Mouse (Mus musculus) kidney, adult 8-10 months (tissue): ENCODE measurements around the gene Arhgap45.
"Not testable (repeated sequence)": the region's sequence is repeated elsewhere in the genome, so short reads cannot be mapped to it uniquely, and the experiment has no call there.

ENCODE experiments used
- DNase-seq, 2 experiments: peaks; one replicate each; pipeline ENCODE4 v3.0.0; 2022

The Arhgap45 gene

DNA sequence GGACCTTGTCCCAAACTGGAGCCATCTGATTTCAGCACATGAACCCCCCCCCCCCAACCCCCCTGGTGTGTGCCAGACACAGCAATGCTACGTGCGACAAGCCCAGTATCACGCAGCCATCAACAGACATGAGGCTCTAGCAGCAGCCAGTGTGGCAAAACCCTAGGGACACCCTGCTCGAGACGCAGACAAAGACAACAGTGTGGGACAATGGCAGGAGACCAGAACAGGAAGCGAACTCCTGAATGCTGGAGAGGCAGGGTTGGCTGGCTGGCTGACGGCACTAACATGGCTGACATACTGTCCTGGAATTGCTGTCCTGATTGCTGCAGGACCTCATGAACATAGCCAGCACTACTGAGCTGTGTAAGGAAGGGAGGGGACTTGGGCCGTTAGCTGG lies 18.7 kb downstream of the Arhgap45 start:
- no peak for DNase-seq

DNA sequence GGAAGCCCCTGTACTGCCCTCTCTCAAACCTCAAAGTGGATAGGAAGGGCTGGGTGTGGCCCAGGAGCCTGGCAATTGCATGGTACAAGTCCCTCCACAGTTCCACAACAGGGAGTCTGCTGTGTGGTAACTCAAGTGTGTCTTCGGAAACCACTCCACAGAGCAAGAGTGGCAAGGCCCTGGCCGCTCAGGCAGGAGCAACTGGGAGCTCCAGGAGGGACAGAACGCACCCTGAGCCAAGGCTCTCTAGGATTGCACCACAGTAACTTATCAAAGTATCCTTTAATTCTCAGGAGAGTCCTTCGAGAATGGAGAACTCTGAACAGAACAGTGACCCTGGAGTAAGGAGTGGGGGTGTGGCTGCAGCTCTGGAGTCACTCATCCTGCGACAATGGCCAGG lies 19.2 kb downstream of the Arhgap45 start:
- no peak for DNase-seq

DNA sequence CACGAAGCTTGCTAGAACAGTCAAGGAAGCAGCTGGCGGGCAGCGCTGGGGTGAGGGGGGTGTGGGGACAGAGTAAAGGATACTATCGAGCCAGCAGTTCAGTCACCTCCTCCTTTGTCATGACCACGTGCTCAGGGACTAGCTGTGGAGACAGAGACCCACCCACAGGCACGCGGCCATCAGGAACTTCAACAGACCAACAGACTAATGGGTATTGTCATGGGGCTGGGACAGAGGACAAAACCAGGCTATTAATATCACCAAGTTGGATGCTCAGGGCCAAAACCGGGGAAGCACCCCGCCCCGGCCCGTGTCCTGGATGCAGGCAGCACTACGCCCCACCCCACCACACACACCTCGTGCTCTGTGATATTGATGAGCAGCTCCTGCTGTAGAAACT lies 20.4 kb downstream of the Arhgap45 start:
- DNase-seq = no peak

DNA sequence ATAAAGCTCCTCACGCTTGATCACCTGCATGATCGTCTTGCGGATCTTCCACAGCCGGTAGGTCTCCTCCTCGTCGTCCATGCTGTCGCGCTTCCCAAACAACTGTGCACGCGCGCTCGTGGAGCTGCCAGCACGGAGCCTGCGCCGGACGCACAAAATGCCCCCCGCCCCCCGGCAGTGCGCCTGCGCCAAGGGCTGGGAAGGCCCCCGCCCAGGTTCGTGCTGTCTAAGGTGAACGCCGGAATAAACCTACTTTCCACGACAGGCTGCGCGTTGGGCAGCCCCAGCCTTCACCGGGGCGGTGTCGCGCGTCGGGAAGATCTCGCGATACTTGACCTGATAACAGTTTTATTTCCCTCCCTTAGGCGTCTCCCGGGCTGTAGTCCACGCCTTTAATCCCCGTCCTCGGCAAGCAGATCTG lies 23.1 kb downstream of the Arhgap45 start, which contains the start of gene Polr2e:
Gene Polr2e (minus strand): TSS at position 237 of the 421 bp plus-strand sequence.
- peak; percentile 97 to 98 for DNase-seq

DNA sequence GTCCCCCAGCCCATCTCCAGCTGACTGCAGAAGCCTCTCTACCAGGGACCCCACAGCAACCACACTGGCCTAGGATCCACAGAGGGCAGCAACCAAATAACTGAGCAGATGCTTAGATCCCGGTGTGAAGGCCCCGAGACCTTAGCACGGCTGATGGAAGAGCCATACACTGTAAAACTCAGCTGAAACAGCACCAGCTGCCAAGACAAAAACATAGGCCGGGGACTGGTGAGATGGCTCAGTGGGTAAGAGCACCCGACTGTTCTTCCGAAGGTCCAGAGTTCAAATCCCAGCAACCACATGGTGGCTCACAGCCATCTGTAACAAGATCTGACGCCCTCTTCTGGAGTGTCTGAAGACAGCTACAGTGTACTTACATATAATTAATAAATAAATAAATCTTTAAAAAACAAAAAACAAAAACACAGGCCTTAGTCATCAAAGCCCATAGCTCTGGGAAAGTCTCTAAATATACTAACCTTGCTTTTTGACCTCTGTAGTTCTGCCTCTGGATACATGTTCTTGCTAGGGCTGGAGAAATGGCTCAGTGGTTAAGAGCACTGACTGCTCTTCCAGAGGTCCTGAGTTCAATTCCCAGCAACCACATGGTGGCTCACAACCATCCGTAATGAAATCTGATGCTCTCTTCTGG lies 25.1 kb downstream of the Arhgap45 start:
- not testable (repeated sequence) for DNase-seq

DNA sequence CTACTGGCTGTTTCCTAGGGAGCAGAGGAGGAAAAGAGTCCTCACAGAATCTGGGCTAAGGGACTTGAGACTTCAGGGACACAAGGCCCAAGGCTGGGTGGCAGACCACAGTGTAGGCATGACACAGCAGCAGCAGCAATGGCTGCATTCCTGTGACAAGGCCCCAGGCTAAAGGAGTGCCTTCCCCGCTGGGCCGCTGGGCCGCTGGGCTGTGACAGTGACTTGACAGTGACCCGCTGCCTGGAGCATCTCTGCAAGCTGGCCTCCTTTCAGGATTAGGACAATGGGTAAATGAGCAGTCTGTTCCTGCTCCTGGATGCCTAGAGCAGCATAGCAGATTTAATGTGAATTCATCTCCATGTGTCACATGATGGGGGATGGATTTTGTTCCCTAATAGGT lies 27.6 kb downstream of the Arhgap45 start:
- DNase-seq = no peak

DNA sequence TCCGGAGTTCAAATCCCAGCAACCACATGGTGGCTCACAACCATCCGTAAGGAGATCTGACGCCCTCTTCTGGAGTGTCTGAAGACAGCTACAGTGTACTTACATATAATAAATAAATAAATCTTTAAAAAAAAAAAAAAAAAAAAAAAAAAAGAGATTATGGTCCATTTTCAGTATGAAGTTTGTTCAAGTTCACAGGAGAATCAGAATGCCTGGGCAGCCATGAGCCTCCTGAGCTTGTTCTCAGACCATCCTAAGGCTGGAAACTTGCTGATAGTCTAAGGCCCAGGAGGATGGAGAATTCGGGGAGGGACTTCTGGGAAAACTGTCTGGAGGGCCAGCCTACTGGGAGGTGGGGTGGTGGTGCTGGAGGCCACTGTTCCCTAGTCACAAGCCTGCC lies 28.9 kb downstream of the Arhgap45 start:
- not testable (repeated sequence) for DNase-seq

DNA sequence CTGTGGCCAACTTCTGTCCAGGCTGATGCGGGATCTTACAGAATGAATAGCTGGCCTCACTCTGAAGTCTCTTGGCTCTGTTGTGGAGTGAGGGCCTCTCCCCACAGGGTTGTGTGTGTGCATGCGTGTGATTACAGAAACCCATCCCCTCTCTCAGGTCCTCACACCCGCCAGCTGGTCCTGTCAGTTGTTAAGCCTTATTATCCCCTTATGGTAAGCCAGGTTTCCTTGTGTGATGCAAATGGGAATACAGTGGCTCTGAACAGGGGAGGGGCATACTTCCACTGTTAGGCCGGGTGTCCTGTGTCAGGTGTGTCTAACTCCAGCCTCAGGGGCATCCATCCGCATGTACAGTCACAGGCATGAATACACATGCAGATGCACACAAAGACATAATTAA lies 29.3 kb downstream of the Arhgap45 start:
- no peak for DNase-seq

DNA sequence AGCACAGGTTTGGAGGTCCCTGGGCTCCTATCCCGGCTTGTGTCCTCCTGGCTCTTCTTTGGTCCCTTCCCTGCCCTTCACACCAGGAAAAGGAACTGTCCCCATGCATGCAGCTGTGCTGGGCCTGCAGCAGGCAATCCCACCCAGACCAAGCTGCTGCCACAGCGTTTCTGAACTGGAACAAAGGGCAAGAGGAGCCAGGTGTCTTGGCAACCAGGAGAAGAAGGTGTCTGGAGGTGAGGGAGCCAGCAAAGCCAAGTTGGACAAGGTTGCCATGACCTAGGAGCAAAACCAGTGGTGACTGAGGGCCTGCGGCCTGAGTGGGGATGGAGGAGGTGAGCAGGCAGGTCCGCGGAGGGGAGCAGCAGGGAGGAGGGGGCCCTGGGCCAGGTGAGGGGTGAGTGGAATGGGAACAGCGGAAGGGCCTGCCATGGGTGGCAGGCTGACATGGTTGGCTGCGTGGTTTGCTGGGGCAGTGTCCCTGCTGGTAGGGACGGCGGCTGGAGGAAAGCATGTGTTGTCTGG lies 30.6 kb downstream of the Arhgap45 start, which contains the start of gene Gpx4:
Gene Gpx4 (plus strand): TSS at position 126 of the 525 bp plus-strand sequence.
- DNase-seq = no peak

DNA sequence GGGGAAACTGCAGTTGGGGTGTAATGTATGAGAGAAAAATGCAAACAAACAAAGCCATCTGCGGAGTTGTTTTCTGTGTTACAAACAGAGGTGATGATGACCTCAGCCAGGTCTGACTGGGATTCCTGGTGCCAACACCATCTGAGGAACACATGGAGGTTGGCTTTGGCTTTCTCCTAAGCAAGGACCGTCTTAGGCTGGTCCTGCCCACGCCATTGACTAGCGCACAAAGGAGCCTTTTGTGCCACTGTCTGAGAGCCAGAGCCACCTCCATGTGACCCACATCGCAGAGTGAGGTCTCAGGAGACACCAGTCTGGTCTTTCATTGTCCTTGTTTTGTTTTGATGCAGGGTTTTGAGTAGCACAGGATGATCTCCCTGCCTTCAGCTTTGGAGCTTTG lies 31.9 kb downstream of the Arhgap45 start:
- DNase-seq = no peak

DNA sequence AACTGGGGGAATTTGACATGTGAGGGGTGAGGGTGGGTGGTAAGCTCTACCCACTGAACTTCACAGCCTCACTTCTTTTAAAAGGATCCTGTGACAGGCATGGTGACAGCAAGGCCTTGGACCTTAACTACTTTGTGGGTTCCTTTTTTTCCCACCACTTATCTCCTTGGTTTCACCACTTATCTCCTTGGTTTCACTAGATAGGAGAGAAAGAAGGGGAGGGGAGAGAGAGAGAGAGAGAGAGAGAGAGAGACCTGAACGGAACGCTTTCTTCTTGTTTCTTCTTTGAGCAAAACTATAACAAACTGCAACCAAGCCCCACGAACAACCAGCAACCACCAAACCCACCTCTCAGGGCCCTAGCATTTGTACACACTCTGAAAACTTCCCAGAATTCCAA lies 32.4 kb downstream of the Arhgap45 start:
- DNase-seq = no peak

DNA sequence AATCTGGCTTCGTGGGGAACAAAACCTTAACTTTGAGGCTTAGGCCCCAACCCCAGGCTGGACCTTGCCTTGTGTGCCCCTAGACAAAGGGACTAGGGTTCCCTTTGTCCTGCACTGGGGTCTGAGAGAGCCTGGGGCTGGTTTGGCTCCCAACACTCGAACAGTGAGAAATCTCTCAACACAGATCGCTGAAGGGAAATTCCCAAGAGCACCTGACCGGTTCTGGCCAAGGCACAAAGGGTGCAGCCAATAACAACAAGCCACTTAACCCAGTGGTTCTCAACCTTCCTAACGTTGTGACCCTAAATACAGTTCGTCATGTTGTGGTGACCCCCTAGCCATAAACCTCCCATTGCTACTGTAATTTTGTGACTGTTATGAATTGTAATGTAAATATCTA lies 33.8 kb downstream of the Arhgap45 start:
- DNase-seq = no peak

DNA sequence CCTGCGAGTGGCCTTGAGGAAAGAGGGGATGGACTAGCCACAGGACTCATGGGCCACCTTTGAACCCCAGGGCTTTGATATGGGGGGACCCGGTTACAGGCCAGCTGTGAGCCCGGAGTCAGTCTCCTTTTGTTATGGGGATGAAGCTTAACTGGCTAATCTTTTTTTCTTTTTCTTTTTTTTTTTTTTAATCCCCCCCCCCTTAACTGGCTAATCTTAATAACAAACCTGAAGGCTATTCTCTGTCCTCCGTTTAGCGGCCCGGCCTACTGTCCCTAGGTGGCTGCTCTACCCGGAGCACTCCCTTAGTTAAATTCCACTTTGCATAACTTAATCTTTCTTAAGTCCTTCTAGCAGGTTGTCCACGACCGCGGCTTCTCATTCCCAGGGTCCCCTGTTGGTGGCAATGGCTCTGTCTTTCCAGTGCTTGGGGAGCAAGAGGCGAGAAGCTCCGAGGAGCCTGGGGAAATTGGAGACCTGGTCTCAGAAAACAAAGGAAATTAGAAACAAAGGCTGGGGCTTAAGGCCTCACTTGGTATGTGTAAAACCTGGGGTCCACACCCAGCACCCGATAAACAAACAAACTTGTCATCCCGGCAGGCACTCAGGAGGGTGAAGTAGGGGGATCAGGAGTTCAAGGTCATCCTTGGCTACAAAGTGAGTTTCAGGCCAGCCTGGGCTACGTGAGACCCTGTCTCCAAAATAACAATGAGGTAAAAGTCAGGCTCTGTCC lies 34.6 kb downstream of the Arhgap45 start:
- peak in 1 of 2 experiments; percentile 53 for DNase-seq

DNA sequence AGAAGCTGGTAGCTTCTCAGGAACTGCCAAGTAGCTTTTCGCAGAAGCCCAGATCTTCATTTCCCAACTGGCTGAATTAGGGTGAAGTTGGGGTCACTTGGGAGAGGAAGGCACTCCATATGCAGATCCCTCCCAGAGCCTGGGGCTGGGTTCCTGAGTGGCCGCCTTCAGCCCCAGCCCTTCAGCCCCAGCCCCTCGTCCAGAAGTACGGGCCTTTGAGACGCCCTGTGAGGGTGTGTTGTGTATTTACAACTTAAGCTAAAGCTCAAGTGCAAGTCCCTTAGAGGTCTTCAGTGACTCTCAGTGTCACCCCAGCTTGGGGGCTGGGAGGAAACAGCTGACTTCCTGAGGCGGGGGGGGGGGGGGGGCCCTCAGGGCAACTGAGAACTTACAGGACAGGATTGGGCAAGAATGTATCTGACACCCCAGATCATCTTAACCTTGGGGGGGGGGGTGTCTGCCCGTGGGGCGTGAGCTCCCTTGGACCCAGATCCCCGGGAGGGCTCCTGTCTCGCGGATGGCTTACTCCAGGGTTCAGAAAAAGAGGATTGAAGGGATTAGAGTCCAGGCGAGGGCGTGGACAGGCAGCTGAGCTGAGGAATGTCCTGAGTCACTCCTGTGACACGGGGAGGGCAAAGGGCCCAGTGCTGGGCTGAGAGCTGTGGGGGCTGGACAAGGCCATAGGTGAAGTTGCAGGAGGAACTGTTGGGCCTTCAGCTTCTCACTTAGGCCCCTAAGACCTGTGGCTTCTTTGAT lies 35.3 kb downstream of the Arhgap45 start:
- DNase-seq = peak; percentile 90 to 94

DNA sequence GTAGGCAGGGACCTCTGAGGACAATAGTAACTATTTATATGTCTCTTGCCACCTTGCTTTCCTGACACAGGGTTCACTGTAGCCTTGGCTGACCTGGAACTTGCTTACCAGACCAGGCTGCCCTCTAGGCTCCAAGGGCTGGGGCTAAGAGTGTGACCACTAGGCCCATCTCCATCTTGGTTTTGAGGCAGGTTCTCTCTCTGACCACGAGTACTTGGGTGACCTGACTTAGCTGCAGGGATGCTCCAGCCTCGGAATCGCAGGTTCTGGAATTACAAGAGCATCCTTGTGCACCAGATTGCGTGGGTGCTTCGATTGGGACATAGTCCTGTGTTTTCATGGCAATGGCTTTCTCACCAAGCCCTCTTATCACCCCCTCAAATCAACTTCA lies 35.9 kb downstream of the Arhgap45 start:
- peak in 1 of 2 experiments; percentile 36 for DNase-seq

DNA sequence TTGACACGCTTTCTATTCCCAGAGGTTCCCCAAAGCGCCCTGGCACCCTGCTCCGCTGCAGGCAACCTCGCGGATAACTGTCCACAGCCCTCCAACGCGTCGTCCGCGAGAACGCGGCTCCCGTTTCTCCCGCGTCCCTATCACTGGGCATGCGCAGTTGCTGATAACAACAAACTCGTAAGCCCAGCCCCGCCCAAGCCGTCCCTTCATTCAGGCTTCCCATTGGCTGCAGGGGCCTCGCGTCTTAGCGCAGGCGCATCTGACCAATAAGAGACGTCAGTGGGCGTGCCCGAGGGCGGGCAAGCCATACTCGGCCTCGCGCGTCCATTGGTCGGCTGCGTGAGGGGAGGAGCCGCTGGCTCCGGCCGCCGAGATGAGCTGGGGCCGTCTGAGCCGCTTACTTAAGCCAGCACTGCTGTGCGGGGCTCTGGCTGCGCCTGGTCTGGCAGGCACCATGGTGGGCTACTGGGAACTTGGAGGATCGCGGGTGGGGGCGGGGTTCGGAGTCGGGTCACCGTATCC lies 36.9 kb downstream of the Arhgap45 start:
- peak; percentile 100 for DNase-seq

DNA sequence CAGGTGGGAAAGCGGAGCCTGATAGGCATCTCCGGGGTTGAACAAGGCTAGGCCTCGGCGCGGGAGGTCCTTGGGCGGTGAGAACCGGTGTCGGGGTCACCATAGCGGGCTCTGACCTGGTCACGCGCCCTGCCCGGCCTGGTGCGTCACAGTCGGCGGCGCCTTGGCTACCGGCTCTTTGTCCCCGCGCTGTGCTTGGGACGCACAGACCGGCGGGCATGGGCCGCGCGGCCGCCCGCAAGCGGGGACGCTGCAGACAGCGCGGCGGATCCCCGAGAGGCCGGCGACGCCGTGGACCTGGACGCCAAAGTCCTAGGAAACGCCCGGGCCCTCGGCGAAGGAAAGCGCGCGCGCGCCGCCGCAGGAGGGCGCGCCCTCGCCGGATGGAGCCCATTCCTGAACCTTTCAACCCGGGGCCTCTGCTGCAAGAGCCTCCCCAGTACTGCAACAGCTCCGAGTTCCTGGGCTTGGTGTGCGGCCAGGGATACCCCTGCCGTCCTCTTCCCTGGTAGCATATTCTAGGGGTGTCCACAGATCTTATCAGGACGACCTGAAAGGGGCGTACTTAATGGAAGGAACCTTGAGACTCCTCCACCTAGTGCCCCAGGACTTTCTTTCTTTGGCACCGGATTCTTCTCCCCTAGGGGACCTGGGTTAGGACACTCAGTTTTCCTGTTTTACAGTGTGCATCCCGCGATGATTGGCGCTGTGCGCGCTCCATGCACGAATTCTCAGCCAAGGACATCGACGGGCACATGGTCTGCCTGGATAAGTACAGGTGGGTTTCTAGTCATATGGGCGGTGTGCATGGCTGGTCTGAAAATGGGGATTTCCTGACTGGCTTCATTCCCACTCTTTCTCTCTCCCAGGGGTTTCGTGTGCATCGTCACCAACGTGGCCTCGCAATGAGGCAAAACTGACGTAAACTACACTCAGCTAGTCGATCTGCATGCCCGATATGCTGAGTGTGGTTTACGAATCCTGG lies 37.7 kb downstream of the Arhgap45 start:
- peak in 1 of 2 experiments; percentile 71 for DNase-seq

DNA sequence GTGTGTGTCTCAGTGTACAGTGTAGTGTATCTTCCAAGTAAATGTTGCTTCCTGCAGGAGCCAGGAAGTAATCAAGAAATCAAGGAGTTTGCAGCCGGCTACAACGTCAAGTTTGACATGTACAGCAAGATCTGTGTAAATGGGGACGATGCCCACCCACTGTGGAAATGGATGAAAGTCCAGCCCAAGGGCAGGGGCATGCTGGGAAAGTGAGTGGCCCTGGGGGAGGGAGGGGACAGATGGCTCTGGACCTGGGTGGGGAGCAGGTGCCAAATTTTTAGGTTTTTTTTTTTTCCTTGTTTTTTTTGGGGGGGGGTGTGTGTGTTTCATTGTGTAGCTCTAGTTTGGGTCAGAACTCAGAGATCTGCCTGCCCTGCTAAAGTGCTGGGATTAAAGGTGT lies 38.5 kb downstream of the Arhgap45 start:
- not testable (repeated sequence) for DNase-seq

DNA sequence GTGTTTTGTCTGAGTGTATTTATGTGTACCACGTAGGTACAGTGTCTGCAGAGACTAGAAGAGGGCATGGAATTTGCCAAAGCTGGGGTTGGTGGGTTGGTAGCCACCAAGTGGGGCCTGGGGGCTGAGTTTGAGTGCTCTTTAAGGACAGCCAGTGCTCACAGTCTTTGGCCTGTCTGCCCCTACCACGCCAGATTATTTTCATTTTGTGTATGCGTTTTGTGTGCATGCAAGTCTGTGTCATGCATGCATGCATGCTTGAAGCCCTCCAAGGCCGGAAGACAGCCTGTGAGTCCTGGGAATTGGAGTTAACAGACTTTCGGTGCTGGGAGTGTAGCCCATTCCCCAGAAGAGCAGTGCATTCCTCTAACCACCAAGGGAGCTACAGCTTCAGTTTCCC lies 38.9 kb downstream of the Arhgap45 start:
- no peak for DNase-seq

DNA sequence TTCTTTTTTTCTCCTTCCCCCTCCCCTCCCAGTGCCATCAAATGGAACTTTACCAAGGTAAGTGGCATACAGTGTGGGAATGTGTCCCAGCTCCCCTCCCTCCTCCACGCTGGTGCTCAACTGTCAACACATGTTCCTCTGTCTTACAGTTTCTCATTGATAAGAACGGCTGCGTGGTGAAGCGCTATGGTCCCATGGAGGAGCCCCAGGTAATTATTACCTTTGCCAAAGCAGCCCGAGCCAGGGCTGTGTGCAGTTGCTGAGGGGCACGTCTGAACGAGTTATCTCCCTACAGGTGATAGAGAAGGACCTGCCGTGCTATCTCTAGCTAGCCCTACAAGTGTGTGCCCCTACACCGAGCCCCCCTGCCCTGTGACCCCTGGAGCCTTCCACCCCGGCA lies 39.4 kb downstream of the Arhgap45 start:
- peak in 1 of 2 experiments; percentile 40 for DNase-seq

DNA sequence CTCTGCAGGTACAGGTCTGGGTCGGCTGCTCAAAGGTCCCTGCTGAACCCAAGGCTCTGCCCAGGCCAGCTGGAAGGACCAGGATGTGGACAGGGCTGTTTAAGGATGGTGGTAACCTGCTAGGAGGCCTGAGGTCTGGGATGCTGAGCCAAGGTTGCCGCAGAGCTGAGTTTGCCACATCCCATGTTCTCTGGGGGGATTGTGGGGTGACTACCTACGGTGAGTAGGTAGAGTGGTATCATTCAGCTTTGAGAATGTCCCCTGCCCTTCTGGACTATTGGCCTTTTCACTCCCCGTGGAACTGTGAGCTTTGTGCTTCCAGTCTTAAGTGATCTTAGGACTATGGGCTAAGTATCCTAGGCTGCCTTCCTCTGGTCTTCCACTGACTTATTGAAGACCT lies 40.1 kb downstream of the Arhgap45 start:
- peak in 1 of 2 experiments; percentile 53 for DNase-seq
